26 mouse cellular contexts compared by ENCODE assay signal in the genomic region with DNA sequence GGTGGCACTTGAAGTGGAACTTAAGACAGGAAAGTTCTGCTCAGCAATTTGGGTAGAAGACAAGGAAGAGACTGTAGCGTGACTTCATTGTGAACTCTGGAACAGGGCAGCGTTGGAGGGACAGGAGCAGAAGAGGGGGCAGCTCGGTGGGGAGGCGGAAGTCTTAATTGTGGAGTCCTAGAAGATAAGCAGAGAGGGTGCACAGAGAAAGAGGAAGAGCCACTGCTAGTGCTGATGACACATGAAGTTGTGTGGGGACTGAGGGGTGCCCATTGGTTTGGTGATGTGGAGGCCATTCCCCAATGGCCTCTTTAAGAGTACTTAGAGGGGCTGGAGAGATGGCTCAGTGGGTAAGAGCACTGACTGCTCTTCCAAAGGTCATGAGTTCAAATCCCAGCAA.
"Had no signal": no experiment of that assay in that cellular context is flagged by ENCODE, and none has a peak within 500 bp of the region (broad histone marks: within the 10 kb centered on the region; RNA-seq: fewer than 3 reads in every experiment).

No protein-coding gene starts in this region.

- DNase-seq: cerebellum, adult 9-11 months; cerebellum, postnatal 10 days; cerebellum, postnatal 14 days; cerebellum, postnatal 25 days; cerebellum, postnatal 36 days; embryo, embryonic 11 days; forebrain, postnatal 0 days; gastrocnemius, adult 2 months; gastrocnemius, postnatal 10 days; gastrocnemius, postnatal 14 days; gastrocnemius, postnatal 25 days; gastrocnemius, postnatal 36 days; heart, adult 11 months; heart, adult 18-20 months; heart, adult 2 months had no signal

- ATAC-seq: forebrain, embryonic 13.5 days; forebrain, embryonic 14.5 days; forebrain, embryonic 15.5 days; forebrain, embryonic 16.5 days; forebrain, postnatal 0 days had no signal

- H3K4me2 ChIP-seq: embryonic facial prominence, embryonic 12.5 days; embryonic facial prominence, embryonic 13.5 days; embryonic facial prominence, embryonic 15.5 days; forebrain, embryonic 12.5 days; forebrain, embryonic 13.5 days; forebrain, embryonic 15.5 days had no signal

- H3K4me3 ChIP-seq: embryonic facial prominence, embryonic 10.5 days; embryonic facial prominence, embryonic 12.5 days; embryonic facial prominence, embryonic 13.5 days; embryonic facial prominence, embryonic 15.5 days; erythroblast, embryonic 14.5 days; forebrain, embryonic 10.5 days; forebrain, embryonic 12.5 days; forebrain, embryonic 13.5 days; forebrain, embryonic 15.5 days; gastrocnemius, adult 2 months; heart, adult 2 months had no signal

- H3K27ac ChIP-seq: embryonic facial prominence, embryonic 10.5 days; embryonic facial prominence, embryonic 12.5 days; embryonic facial prominence, embryonic 13.5 days; embryonic facial prominence, embryonic 15.5 days; forebrain, embryonic 10.5 days; forebrain, embryonic 12.5 days; forebrain, embryonic 13.5 days; forebrain, embryonic 15.5 days; gastrocnemius, adult 2 months; heart, adult 2 months had no signal

- H3K9ac ChIP-seq: embryonic facial prominence, embryonic 12.5 days; embryonic facial prominence, embryonic 13.5 days; embryonic facial prominence, embryonic 15.5 days; forebrain, embryonic 12.5 days; forebrain, embryonic 13.5 days; forebrain, embryonic 15.5 days; forebrain, postnatal 0 days had no signal

- H3K9me3 ChIP-seq: embryonic facial prominence, embryonic 10.5 days; embryonic facial prominence, embryonic 12.5 days; embryonic facial prominence, embryonic 13.5 days; embryonic facial prominence, embryonic 15.5 days; forebrain, embryonic 10.5 days; forebrain, embryonic 12.5 days; forebrain, embryonic 13.5 days; forebrain, embryonic 15.5 days had no signal

- H3K27me3 ChIP-seq: embryonic facial prominence, embryonic 12.5 days; embryonic facial prominence, embryonic 13.5 days; embryonic facial prominence, embryonic 15.5 days; forebrain, embryonic 12.5 days; forebrain, embryonic 13.5 days; forebrain, embryonic 15.5 days had no signal
